Mouse (Mus musculus) brown adipose tissue, adult 24 weeks (tissue): ENCODE data around the gene Dad1. TPM values are rescaled to one million over a fixed set of nuclear protein-coding genes. Genes with fewer than 3 reads are reported as not detected.
"Not testable (repeated sequence)": the region's sequence is repeated elsewhere in the genome, so short reads cannot be mapped to it uniquely, and the experiment has no call there.

ENCODE experiments used
- H3K27ac ChIP-seq: fragments of 200-500 bp; replicated peaks from 2 replicates; pipeline ENCODE4 v1.5.1; 2012; ENCODE audit warnings: low read depth, mild to moderate bottlenecking, low read length
- H3K4me1 ChIP-seq: fragments of 200-500 bp; 2 replicates; pipeline ENCODE4 v1.6.1; 2012; ENCODE audit warnings: low read length, mixed read lengths; ENCODE audit not compliant: control insufficient read depth, insufficient read depth, insufficient read length
- H3K4me3 ChIP-seq: fragments of 200-500 bp; 2 replicates; pipeline ENCODE4 v1.5.1; 2012; ENCODE audit warnings: low read depth, mild to moderate bottlenecking, low read length, moderate library complexity; ENCODE audit not compliant: insufficient read depth
- polyA plus RNA-seq: library from polyadenylated mRNA; stranded (reverse); fragments of >200 nt; gene quantifications from 2 replicates; pipeline ENCODE4 v1.2.4, GENCODE M21; 2012; ENCODE audit not compliant: missing spikeins, insufficient read depth, insufficient read length

The Dad1 gene
- polyA plus RNA-seq, 1 experiment, result 117 TPM

- Histone ChIP-seq H3K4me3 (peak overlapping the region; percentile 27), H3K27ac (peak overlapping the region; percentile 59), H3K4me1 (peaks cover 5% of the 10 kb centered on the region; the same call in 1 of the 2 replicates)
These were observed 20.3 kb downstream of the Dad1 start for GRCm38 (mm10) chr14:54233559-54234143.

GRCm38 (mm10) chr14:54232811-54233558, 20.9 kb downstream of the Dad1 start:
- H3K4me3 ChIP-seq, result peak overlapping the region; percentile 27; the same call in 1 of the 2 replicates
- H3K27ac ChIP-seq, result peak overlapping the region; percentile 72
- H3K4me1 ChIP-seq, result peaks cover 5% of the 10 kb centered on the region; the same call in 1 of the 2 replicates

GRCm38 (mm10) chr14:54232143-54232542, 21.8 kb downstream of the Dad1 start:
- Histone ChIP-seq H3K27ac (no peak overlapping the region), H3K4me1 (peaks cover 5% of the 10 kb centered on the region; the same call in 1 of the 2 replicates), H3K4me3 (no peak overlapping the region)

- Histone ChIP-seq H3K4me1 (peaks cover 5% of the 10 kb centered on the region; the same call in 1 of the 2 replicates), H3K4me3 (no peak overlapping the region), H3K27ac (no peak overlapping the region)
These were observed 22.5 kb downstream of the Dad1 start for GRCm38 (mm10) chr14:54231176-54231956.

GRCm38 (mm10) chr14:54230638-54231150, 23.2 kb downstream of the Dad1 start:
- Histone ChIP-seq H3K4me3 (no peak overlapping the region), H3K27ac (no peak overlapping the region), H3K4me1 (peaks cover 5% of the 10 kb centered on the region; the same call in 1 of the 2 replicates)

- H3K4me1 ChIP-seq, H3K4me3 ChIP-seq, H3K27ac ChIP-seq: not testable (repeated sequence)
These were observed 24.1 kb downstream of the Dad1 start for GRCm38 (mm10) chr14:54229849-54230248.

- Histone ChIP-seq H3K4me1 (peaks cover 5% of the 10 kb centered on the region; the same call in 1 of the 2 replicates), H3K4me3 (no peak overlapping the region), H3K27ac (no peak overlapping the region)
These were observed 24.8 kb downstream of the Dad1 start for GRCm38 (mm10) chr14:54228933-54229713.

GRCm38 (mm10) chr14:54228501-54228900, 25.4 kb downstream of the Dad1 start:
- no peak overlapping the region for H3K4me3 ChIP-seq
- H3K27ac ChIP-seq, result no peak overlapping the region
- peaks cover 2% of the 10 kb centered on the region; the same call in 1 of the 2 replicates for H3K4me1 ChIP-seq

GRCm38 (mm10) chr14:54227911-54228451, 25.9 kb downstream of the Dad1 start:
- H3K4me1 ChIP-seq, result peaks cover 2% of the 10 kb centered on the region; the same call in 1 of the 2 replicates
- H3K4me3 ChIP-seq, result peak overlapping the region; percentile 52
- 0 out of 2 replicates have a peak overlapping the region, but pooled peaks have one; percentile 36 for H3K27ac ChIP-seq

- peaks cover 2% of the 10 kb centered on the region; the same call in 1 of the 2 replicates for H3K4me1 ChIP-seq
- 0 out of 2 replicates have a peak overlapping the region, but pooled peaks have one; percentile 36 for H3K27ac ChIP-seq
- H3K4me3 ChIP-seq, result peak overlapping the region; percentile 33
These were observed 26.7 kb downstream of the Dad1 start for GRCm38 (mm10) chr14:54226911-54227811.

GRCm38 (mm10) chr14:54225725-54226124, 28.2 kb downstream of the Dad1 start:
- Histone ChIP-seq H3K4me1 (no peaks in the 10 kb centered on the region), H3K27ac (no peak overlapping the region), H3K4me3 (no peak overlapping the region)

- H3K4me1 ChIP-seq, result no peaks in the 10 kb centered on the region
- no peak overlapping the region for H3K4me3 ChIP-seq
- H3K27ac ChIP-seq, result no peak overlapping the region
These were observed 29.1 kb downstream of the Dad1 start for GRCm38 (mm10) chr14:54224484-54225467.
